Mouse (Mus musculus) CH12.LX (cell line): Measurements from ENCODE around the gene Defb5. TPM values are rescaled to one million over a fixed set of nuclear protein-coding genes. Genes with fewer than 3 reads are reported as not detected.

Experiments used
- DNase-seq: peaks from one replicate; pipeline ENCODE4 v3.0.0-alpha.2; 2013; ENCODE audit errors: extremely low read depth
- H3K27ac ChIP-seq: 2 replicates; pipeline ENCODE4 v1.5.1; 2012; ENCODE audit warnings: low read depth, mild to moderate bottlenecking, control low read depth, moderate library complexity; ENCODE audit not compliant: insufficient read depth
- H3K27me3 ChIP-seq: replicated peaks from 2 replicates; pipeline ENCODE3; 2012; ENCODE audit warnings: inconsistent platforms
- H3K36me3 ChIP-seq, 2 experiments: replicated peaks in 1 of 2; 2 replicates each; pipeline versions ENCODE3 to v1.6.1; 2012; ENCODE audit warnings: inconsistent platforms in 1 of 2, low read length in 1 of 2, mild to moderate bottlenecking in 1 of 2, mixed read lengths in 1 of 2, moderate library complexity in 1 of 2; ENCODE audit not compliant: control insufficient read depth in 1 of 2, insufficient read depth in 1 of 2
- H3K4me1 ChIP-seq, 2 experiments: 2 replicates each; pipeline ENCODE4 v1.6.1; 2012; ENCODE audit warnings: inconsistent platforms in 1 of 2, moderate library complexity in 1 of 2; ENCODE audit not compliant: insufficient read depth in 2 of 2, control insufficient read depth in 1 of 2
- H3K4me2 ChIP-seq: 2 replicates; pipeline ENCODE4 v1.6.1; 2012; ENCODE audit warnings: low read depth, mild to moderate bottlenecking, control low read depth; ENCODE audit not compliant: poor library complexity, insufficient read depth, severe bottlenecking
- H3K4me3 ChIP-seq, 3 experiments: fragments of 150-350 bp in 1 of 3; sonication (generic) in 1 of 3; replicated peaks in 1 of 3; 2 replicates each; pipeline versions ENCODE3 to v1.5.1; 2011 to 2012; ENCODE audit warnings: low read depth in 2 of 3, low read length in 2 of 3, mild to moderate bottlenecking in 2 of 3, moderate library complexity in 2 of 3, control low read depth in 1 of 3, improper control_type of control experiment in 1 of 3, inconsistent platforms in 1 of 3, mixed read lengths in 1 of 3; ENCODE audit not compliant: poor library complexity in 1 of 3
- H3K79me2 ChIP-seq: replicated peaks from 2 replicates; pipeline ENCODE4 v1.6.1; 2012; ENCODE audit warnings: mild to moderate bottlenecking, moderate library complexity; ENCODE audit not compliant: control insufficient read depth, poor library complexity, insufficient read depth, severe bottlenecking; ENCODE audit errors: extremely low read depth
- H3K9ac ChIP-seq: 2 replicates; pipeline ENCODE4 v1.6.1; 2012; ENCODE audit warnings: low read depth, mild to moderate bottlenecking, control low read depth, moderate library complexity; ENCODE audit not compliant: insufficient read depth
- H3K9me3 ChIP-seq: replicated peaks from 2 replicates; pipeline ENCODE3; 2012; ENCODE audit warnings: low read length, inconsistent platforms, mixed read lengths
- CHD1 ChIP-seq: IDR thresholded peaks from 2 replicates; pipeline ENCODE4 v1.6.1; 2012; ENCODE audit warnings: low read depth, low read length, improper control_type of control experiment, inconsistent platforms
- CHD2 ChIP-seq: IDR thresholded peaks from 2 replicates; pipeline ENCODE4 v1.6.1; 2011; ENCODE audit warnings: low read length, improper control_type of control experiment
- CTCF ChIP-seq, 2 experiments: IDR thresholded peaks in 1 of 2; conservative IDR thresholded peaks in 1 of 2; 2 replicates each; pipeline ENCODE4 v1.5.1; 2011 to 2012; ENCODE audit warnings: low read depth in 2 of 2, low read length in 2 of 2, improper control_type of control experiment in 1 of 2, inconsistent platforms in 1 of 2, mild to moderate bottlenecking in 1 of 2, moderate library complexity in 1 of 2
- E2F4 ChIP-seq: IDR thresholded peaks from 2 replicates; pipeline ENCODE4 v1.6.1; 2011; ENCODE audit warnings: low read depth, low read length, improper control_type of control experiment; ENCODE audit not compliant: insufficient replicate concordance
- EP300 ChIP-seq: IDR thresholded peaks from 2 replicates; pipeline ENCODE4 v1.6.1; 2011; ENCODE audit warnings: low read length, improper control_type of control experiment
- ETS1 ChIP-seq: conservative IDR thresholded peaks from 2 replicates; pipeline ENCODE4 v1.6.1; 2012; ENCODE audit warnings: low read depth, mild to moderate bottlenecking, inconsistent platforms, low read length, improper control_type of control experiment, moderate library complexity
- HCFC1 ChIP-seq: IDR thresholded peaks from 2 replicates; pipeline ENCODE4 v1.6.1; 2012; ENCODE audit warnings: low read depth, mild to moderate bottlenecking, inconsistent platforms, low read length, improper control_type of control experiment
- IRF4 ChIP-seq: IDR thresholded peaks from 2 replicates; pipeline ENCODE4 v1.6.1; 2014; ENCODE audit warnings: low read depth, mild to moderate bottlenecking, inconsistent platforms, low read length, improper control_type of control experiment
- JUND ChIP-seq: conservative IDR thresholded peaks from 2 replicates; pipeline ENCODE4 v1.6.1; 2011; ENCODE audit warnings: low read depth, low read length, improper control_type of control experiment
- KAT2A ChIP-seq: IDR thresholded peaks from 2 replicates; pipeline ENCODE4 v1.6.1; 2012; ENCODE audit warnings: low read length, improper control_type of control experiment, inconsistent platforms; ENCODE audit not compliant: insufficient replicate concordance
- MAFK ChIP-seq: IDR thresholded peaks from 2 replicates; pipeline ENCODE4 v1.6.1; 2011; ENCODE audit warnings: low read length, improper control_type of control experiment; ENCODE audit not compliant: insufficient replicate concordance
- MAX ChIP-seq: IDR thresholded peaks from 2 replicates; pipeline ENCODE4 v1.6.1; 2011; ENCODE audit warnings: low read length, improper control_type of control experiment
- MAZ ChIP-seq: IDR thresholded peaks from 2 replicates; pipeline ENCODE4 v1.6.1; 2012; ENCODE audit warnings: low read depth, mild to moderate bottlenecking, inconsistent platforms, low read length, improper control_type of control experiment, moderate library complexity
- MXI1 ChIP-seq: IDR thresholded peaks from 2 replicates; pipeline ENCODE4 v1.6.1; 2011; ENCODE audit warnings: mild to moderate bottlenecking, low read depth, low read length, improper control_type of control experiment
- MYC ChIP-seq: IDR thresholded peaks from 2 replicates; pipeline ENCODE4 v1.6.1; 2011; ENCODE audit warnings: low read depth, mild to moderate bottlenecking, improper control_type of control experiment, low read length
- NRF1 ChIP-seq: IDR thresholded peaks from 2 replicates; pipeline ENCODE4 v1.6.1; 2014; ENCODE audit warnings: low read depth, mild to moderate bottlenecking, inconsistent platforms, low read length, improper control_type of control experiment, moderate library complexity
- PAX5 ChIP-seq: IDR thresholded peaks from 2 replicates; pipeline ENCODE4 v1.6.1; 2012; ENCODE audit warnings: low read length, inconsistent platforms, mixed read lengths
- POLR2A ChIP-seq: IDR thresholded peaks from 2 replicates; pipeline ENCODE4 v1.6.1; 2011; ENCODE audit warnings: low read depth, mild to moderate bottlenecking, improper control_type of control experiment, low read length
- POLR2AphosphoS2 ChIP-seq: IDR thresholded peaks from 2 replicates; pipeline ENCODE4 v1.6.1; 2011; ENCODE audit warnings: low read depth, low read length, improper control_type of control experiment
- RAD21 ChIP-seq: IDR thresholded peaks from 2 replicates; pipeline ENCODE4 v1.6.1; 2011; ENCODE audit warnings: low read depth, mild to moderate bottlenecking, low read length, improper control_type of control experiment, moderate library complexity
- RCOR1 ChIP-seq: conservative IDR thresholded peaks from 2 replicates; pipeline ENCODE4 v1.6.1; 2012; ENCODE audit warnings: low read depth, mild to moderate bottlenecking, inconsistent platforms, low read length, improper control_type of control experiment
- SMC3 ChIP-seq: IDR thresholded peaks from 2 replicates; pipeline ENCODE4 v1.6.1; 2011; ENCODE audit warnings: low read depth, low read length, improper control_type of control experiment
- USF1 ChIP-seq: IDR thresholded peaks from 2 replicates; pipeline ENCODE4 v1.6.1; 2014; ENCODE audit warnings: low read depth, mild to moderate bottlenecking, inconsistent platforms, low read length, improper control_type of control experiment
- USF2 ChIP-seq: conservative IDR thresholded peaks from 2 replicates; pipeline ENCODE4 v1.6.1; 2011; ENCODE audit warnings: low read depth, low read length, improper control_type of control experiment
- ZKSCAN1 ChIP-seq: IDR thresholded peaks from 2 replicates; pipeline ENCODE4 v1.6.1; 2012; ENCODE audit warnings: low read depth, inconsistent platforms, low read length, improper control_type of control experiment, borderline replicate concordance
- dilution Hi-C: fragments of 300-500 bp; cut with MboI; formaldehyde crosslinking; loops from 2 replicates; pipeline ENCODE4 v1.14.3; 2020; ENCODE audit warnings: low sequenced_read_pairs; ENCODE audit not compliant: extremely low pct_unique_long_range_greater_than_20kb, extremely low pct_ligation_motif_present
- in situ Hi-C: fragments of 300-500 bp; cut with MboI; formaldehyde crosslinking; loops from 3 replicates; pipeline ENCODE4 v1.14.3; 2019; ENCODE audit warnings: low sequenced_read_pairs, low pct_ligation_motif_present, low pct_unique_long_range_greater_than_20kb, mixed read lengths
- polyA plus RNA-seq: library from polyadenylated mRNA; unstranded; fragments of >175 nt; gene quantifications from 2 replicates; pipeline ENCODE4 v1.2.1, GENCODE M21; 2012; ENCODE audit warnings: low read depth; ENCODE audit not compliant: insufficient read length
- total RNA-seq, 2 experiments: library from RNA; depleted of rRNA; stranded (reverse); fragments of 300-350 nt in 1 of 2; fragments of >200 nt in 1 of 2; gene quantifications; 2 replicates each; pipeline ENCODE4 v1.2.3; 2012 to 2014

Defb5 gene
- total and polyA plus RNA-seq, 3 experiments: not detected

DNA sequence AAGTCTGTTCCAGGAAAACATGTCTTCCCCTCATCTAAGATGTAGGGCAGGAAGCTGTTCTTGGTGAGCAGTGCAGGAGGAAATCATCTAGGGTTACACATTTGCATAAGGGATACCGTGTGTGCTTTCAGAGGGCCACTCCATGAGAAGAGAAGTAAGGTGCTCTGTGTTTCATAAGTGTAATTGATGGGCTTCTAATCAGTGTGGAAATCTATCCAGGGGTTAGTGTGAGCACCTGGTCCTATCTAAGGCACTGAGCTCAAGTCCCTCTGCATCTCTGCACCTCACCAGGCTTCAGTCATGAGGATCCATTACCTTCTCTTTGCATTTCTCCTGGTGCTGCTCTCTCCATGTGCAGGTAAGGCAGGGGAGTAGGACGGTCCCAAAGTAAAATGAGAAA, 7.8 kb upstream of the Defb5 start, which contains the start of gene Defb46:
TSS of gene Defb46 (plus strand) at position 301 of the 400 bp plus-strand sequence.
- Histone ChIP-seq H3K36me3 (no peaks in the 10 kb centered on the region), H3K9ac (no peak within 1 kb of the TSS), H3K9me3 (no peaks in the 10 kb centered on the region), H3K27ac (no peak within 1 kb of the TSS), H3K4me2 (no peak within 1 kb of the TSS), H3K4me1 (no peaks in the 10 kb centered on the region), H3K79me2 (no peaks in the 10 kb centered on the region), H3K4me3 (no peak within 1 kb of the TSS), H3K27me3 (peaks cover 46% of the 10 kb centered on the region)
- dilution Hi-C loops: no loop called here
- no peak for DNase-seq
- TF ChIP-seq EP300 (no peak), HCFC1 (no peak), CHD1 (no peak), MAX (no peak), MAFK (no peak), USF2 (no peak), RCOR1 (no peak), NRF1 (no peak), KAT2A (no peak), ZKSCAN1 (no peak), CHD2 (no peak), USF1 (no peak), RAD21 (no peak), E2F4 (no peak), POLR2AphosphoS2 (no peak), PAX5 (no peak)
- in situ Hi-C loops: no loop called here

DNA sequence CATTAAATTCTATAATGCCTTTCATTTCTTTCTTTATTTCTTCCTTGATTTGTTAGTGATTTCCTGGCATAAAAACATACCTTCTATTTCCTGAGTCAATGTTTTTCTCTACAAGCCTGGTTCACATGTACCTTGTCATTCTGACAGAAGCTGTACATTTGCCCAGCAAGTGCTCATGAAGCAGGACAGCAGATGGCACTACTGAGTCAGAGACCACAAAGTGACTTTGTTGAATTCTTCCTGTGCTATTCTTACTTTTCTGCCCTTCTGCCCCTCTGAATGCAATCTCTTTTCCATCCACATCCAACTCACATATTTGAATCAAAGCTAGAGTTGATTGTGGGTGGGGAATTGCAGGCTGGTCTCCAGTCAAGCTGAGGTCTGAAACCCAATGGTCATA, 10.8 kb downstream of the Defb5 start:
- peak; percentile 5 for DNase-seq
- Histone ChIP-seq H3K36me3 (no peaks in the 10 kb centered on the region), H3K9ac (no peak overlapping the region), H3K4me1 (no peaks in the 10 kb centered on the region), H3K27me3 (peaks cover 26% of the 10 kb centered on the region), H3K4me2 (no peak overlapping the region), H3K27ac (no peak overlapping the region), H3K9me3 (no peaks in the 10 kb centered on the region), H3K4me3 (no peak overlapping the region), H3K79me2 (no peaks in the 10 kb centered on the region)
- in situ Hi-C loops: no loop called here
- TF ChIP-seq ETS1: no peak
- no peak for TF ChIP-seq MAZ
- TF ChIP-seq ZKSCAN1: no peak
- no peak for TF ChIP-seq MAX
- peak; percentile 23 for TF ChIP-seq RAD21
- TF ChIP-seq JUND: no peak
- no peak for TF ChIP-seq E2F4
- peak; percentile 12 to 63; a peak in 2 of 4 replicates for TF ChIP-seq CTCF (conservative IDR thresholded peaks at IDR 0.05 in 1 of 2, IDR thresholded peaks at IDR 0.05 in 1 of 2; ENCODE audit: low read depth in 2 of 2, low read length in 2 of 2)
- no peak for TF ChIP-seq MXI1
- no peak for TF ChIP-seq MAFK
- no peak for TF ChIP-seq POLR2A
- TF ChIP-seq MYC: no peak
- no peak for TF ChIP-seq IRF4
- no peak for TF ChIP-seq RCOR1
- peak; percentile 37; the same call in 1 of the 2 replicates for TF ChIP-seq SMC3
- no peak for TF ChIP-seq CHD1
- no peak for TF ChIP-seq KAT2A
- no peak for TF ChIP-seq PAX5
- dilution Hi-C loops: no loop called here
